Mouse (Mus musculus): Measurements from ENCODE around the gene Eif6.
A peak's percentile ranks its signal among the peaks of the same experiment; 100 is the strongest.
"Not testable (repeated sequence)": the region's sequence is repeated elsewhere in the genome, so short reads cannot be mapped to it uniquely, and the experiment has no call there.

The Eif6 gene

GRCm38 (mm10) chr2:155826630-155827424 is at the start of gene Eif6:
Eif6 (minus strand) TSS chr2:155826925.
- DNase-seq: peak; percentile 80 to 84

DNA sequence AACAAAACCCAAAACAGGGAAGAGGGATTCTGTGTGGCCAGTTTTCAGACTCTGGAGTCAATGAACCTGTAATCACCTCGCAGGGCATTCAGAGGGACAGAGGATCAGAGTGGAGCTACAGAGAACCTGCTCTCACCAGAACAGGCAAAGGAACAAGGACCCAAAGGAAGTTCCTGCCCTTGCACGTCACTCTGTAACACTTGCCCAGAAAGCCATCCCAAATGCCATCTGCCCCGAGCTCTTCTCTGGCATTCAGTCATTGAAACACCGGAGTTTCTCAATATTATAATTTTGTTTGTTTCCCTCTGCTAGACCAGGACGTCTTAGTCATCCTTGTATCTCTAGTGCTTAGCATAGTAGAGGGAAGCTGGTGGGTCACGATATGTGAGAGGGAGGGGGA is 46.9 kb upstream of the Eif6 start:
- DNase-seq: peak; percentile 19 to 22

GRCm38 (mm10) chr2:155872930-155873507 is 46.3 kb upstream of the Eif6 start:
- no peak for DNase-seq

GRCm38 (mm10) chr2:155872486-155872885 is 45.8 kb upstream of the Eif6 start:
- DNase-seq: peak; percentile 29 to 30

GRCm38 (mm10) chr2:155869772-155870171 is 43.0 kb upstream of the Eif6 start:
- DNase-seq: no peak

- no peak for DNase-seq
Observed at GRCm38 (mm10) chr2:155868320-155868719, 41.6 kb upstream of the Eif6 start.

GRCm38 (mm10) chr2:155863301-155863867 is 36.7 kb upstream of the Eif6 start:
- no peak for DNase-seq

DNA sequence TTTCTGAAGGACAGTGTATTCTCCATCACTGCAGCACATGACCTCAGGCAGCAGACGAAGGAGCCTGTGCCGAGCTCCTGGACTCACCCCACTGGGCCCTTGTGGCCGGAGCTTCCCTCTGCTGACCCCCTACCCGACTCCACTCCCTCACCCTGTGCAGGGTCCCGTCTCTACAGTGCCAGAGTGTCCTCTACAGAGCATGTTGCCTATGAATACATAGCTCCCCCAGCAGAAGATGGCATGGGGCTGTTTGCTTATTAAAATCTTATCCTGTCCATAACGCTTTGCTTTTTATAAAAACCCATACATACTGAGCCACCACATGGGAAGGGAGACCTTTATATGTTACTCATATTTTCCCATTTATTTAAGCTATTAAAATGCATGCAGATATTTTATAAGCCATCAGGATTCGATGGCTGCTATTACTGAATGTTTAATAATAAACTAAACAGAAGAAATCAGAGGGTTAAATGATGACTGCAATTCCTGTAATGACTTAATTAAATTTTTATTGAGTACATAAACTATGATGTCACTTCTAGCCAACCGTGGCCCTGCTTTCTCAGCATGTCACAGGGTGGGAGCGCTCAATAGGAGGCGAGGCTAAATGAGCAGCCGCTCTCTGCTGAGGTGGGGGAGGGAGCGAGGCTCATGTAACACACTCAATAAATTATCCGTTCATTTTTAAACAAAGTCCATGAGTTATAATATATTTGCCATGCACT is 36.0 kb upstream of the Eif6 start:
- no peak for DNase-seq

DNA sequence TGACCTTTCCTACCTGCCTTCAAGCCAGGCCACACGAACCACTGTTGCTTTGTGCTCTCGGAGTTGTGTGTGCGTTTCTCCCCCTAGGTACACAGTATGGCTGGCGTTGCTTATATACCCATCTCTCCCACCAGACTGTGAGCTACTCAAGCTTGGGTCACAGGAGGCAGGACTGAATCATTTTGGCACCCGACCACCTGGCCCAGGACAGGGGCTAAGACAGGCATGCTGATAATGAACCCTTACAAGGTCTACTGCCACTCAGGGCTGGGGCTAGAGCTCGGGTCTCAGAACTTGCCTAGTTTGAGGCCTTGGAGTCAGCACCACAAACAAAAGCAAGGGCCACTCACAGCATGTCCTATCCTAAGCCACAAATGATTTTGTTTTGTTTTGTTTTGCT is 34.9 kb upstream of the Eif6 start:
- DNase-seq: no peak

DNA sequence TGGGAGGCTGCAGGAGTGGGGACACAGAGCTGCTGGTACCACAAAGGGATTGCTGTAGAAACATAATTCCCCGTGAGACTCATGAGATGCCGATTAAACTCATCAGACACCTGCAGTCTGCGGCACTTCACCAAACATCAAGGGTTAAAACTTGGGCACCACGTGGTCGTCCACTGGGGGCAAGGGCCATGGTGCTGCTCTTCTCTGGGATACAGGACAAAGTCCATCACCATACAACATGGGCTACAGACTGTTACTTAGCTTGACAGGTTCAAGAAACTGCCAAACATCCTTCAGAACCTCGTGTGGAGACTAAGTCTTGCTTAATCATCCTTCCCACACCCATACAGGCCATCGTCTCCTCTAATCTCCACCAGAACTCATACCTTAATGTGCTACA is 33.4 kb upstream of the Eif6 start:
- no peak for DNase-seq

DNA sequence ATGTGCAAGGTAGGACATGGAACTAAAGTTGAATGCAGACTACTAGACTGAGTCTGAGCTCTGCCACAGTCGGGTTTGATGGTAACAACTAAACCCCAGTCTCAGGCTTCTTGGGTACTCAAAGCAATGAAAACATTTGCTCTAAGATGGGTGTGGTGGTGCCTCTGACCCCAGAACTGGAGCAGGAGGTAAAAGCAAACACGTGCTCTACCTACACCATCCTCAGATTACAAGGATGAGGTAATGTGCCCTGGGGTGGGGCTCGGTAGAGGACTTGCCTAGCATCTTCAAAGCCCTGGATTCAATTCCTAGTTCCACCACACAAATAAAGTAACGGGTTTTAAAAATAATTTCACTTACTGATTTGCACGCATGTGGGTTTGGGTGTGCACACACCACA is 25.8 kb upstream of the Eif6 start:
- DNase-seq: no peak

- DNase-seq: no peak
Observed at GRCm38 (mm10) chr2:155850120-155850519, 23.4 kb upstream of the Eif6 start.

DNA sequence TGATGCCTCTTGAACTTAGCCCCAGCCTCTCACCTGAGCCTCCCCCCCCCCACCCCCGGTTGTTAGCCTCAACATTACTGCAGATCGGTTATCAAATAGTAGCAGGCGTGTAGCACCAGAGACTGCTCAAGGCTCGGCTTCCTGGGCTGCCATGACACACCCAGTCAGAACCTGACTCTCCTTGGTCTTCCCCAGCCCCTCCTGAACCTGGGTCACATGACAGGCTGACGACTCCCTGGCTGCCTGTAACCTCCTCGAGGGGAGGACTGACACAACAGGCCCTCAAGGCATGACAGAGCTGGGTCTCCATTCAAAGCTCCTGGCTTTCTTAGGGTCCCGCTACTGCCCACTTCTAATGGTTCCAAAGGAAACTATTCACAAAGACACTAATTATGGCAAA is 22.7 kb upstream of the Eif6 start:
- DNase-seq: no peak

DNA sequence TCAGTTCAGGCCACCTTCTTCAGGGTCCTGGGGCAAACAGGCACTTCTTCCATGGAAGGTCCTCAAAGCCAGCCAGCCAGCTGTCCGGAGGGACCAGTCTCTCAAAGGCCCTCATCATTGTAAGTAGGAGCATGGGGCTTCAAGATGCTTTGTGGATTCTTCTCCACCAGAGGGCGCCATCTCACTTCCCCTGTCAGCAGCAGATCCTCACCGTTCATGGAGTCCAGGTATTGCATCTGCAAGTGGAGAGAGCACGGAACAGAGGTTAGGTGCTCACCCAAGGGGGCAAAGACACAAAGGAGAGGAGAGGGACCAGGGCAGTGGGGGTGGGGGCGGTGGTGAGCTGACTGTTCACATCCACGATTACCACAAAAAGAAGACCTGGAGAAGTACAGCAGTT is 21.6 kb upstream of the Eif6 start:
- DNase-seq: peak; percentile 76 to 84

DNA sequence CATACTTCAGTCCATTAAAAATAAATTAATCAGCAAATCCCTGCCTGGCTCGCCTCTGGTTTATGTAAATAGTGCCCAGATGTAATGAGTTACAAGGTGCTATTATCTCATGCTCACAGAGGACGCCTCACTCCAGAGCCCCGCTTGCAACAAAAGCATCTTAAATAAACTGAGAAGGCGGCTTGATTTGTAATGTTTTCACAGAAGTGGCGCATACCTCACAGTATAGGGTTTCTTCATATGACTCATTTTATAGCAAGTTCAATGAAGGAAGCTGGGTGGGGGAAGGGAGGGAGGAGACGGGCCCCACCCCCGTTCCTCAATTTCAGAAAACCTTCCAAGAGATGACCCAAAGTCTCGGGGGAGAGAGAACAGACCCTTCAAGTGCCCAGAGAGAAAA is 20.2 kb upstream of the Eif6 start:
- DNase-seq: no peak

DNA sequence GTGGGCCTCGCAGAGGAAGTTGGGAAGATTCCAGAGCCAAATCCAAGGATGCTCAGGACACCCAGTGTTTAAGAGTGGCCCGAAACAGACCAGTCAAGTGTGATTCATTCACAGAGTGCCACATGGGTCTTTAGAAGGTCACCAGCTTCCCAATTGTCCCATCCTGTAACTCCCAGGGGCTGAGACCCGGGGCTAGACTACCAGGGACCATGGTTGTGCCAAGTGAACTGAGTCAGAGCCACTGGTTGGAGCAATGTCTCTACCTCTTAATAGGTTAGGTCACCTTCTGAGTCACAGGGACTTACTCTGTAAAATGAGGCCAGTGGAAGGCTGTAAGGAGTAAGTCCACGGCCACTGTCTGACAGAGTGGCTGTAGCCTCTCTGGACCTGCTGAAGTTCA is 12.2 kb upstream of the Eif6 start:
- DNase-seq: no peak

- no peak for DNase-seq
Observed at GRCm38 (mm10) chr2:155837961-155838360, 11.2 kb upstream of the Eif6 start.

- DNase-seq: no peak
Observed at GRCm38 (mm10) chr2:155834732-155835131, 8.0 kb upstream of the Eif6 start, which contains the start of gene Fam83c. Fam83c (minus strand) TSS chr2:155834854.

DNA sequence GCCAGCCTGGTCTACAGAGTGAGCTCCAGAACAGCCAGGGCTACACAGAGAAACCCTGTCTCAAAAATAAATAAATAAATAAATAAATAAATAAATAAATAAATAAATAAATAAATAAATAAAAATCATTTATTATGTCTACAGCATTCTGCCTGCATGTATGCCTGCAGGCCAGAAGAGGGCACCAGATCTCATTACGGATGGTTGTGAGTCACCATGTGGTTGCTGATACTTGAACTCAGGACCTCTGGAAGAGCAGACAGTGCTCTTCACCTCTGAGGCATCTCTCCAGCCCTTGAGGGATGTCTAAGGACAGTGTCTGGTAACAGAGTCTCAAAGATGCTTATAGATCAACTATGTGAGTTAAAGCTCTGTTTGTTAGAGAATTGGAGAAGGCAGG is 5.4 kb upstream of the Eif6 start:
- not testable (repeated sequence) for DNase-seq

- no peak for DNase-seq
Observed at GRCm38 (mm10) chr2:155831302-155831701, 4.6 kb upstream of the Eif6 start.

- DNase-seq: no peak
Observed at GRCm38 (mm10) chr2:155830841-155831240, 4.1 kb upstream of the Eif6 start.

- no peak for DNase-seq
Observed at GRCm38 (mm10) chr2:155825904-155826629, 658 bp downstream of the Eif6 start.

DNA sequence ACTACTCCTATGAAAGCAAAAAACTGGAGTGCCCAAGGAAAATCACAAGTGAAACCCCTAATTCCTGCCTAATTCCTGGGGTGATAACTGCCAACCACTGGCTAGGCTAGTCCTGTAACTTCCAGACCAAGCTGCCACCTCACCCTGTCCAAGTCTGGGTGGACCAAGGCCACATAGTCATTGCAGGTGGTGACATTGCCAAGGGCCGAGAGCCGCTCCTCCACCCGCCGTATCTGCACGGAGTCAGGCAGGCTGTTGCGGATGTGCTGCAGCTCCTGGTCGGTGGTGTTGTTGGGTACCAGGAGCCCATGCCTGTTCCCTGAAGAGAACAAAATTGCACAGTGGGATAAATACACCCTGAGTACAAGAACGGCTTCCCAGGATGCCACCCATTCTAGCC is 3.0 kb downstream of the Eif6 start:
- DNase-seq: no peak
